8 mouse cellular contexts compared by ENCODE assay signal in genomic region chrX:7680864-7681263, GRCm38 (mm10). TPM values are rescaled to one million over a fixed set of nuclear protein-coding genes. Genes with fewer than 3 reads are reported as not detected.
DNase-seq lines count a peak whose midpoint lies in the region; ATAC-seq lines count a peak whose summit lies in the region.

Gene Magix (minus strand): TSS chrX:7681251.

- H3K9me3 ChIP-seq in forebrain, embryonic 15.5 days: no peaks in the 10 kb centered on the region
- H3K9me3 ChIP-seq in hindbrain, embryonic 16.5 days (ENCODE audit: control insufficient read depth, low read length): no peaks in the 10 kb centered on the region
- H3K9me3 ChIP-seq in liver, embryonic 15.5 days (replicated peaks): no peaks in the 10 kb centered on the region

- no peak for ATAC-seq in forebrain, embryonic 15.5 days (replicated peaks)
- no peak for ATAC-seq in hindbrain, embryonic 16.5 days
- ATAC-seq in liver, embryonic 15.5 days (ENCODE audit: insufficient read depth): no peak

- no peaks in the 10 kb centered on the region for H3K4me1 ChIP-seq in forebrain, embryonic 15.5 days
- H3K4me1 ChIP-seq in hindbrain, embryonic 16.5 days (ENCODE audit: control insufficient read depth, insufficient read depth, low read depth, low read length): no peaks in the 10 kb centered on the region
- peaks cover 7% of the 10 kb centered on the region for H3K4me1 ChIP-seq in liver, embryonic 15.5 days (replicated peaks)

- H3K36me3 ChIP-seq in forebrain, embryonic 15.5 days: no peaks in the 10 kb centered on the region
- H3K36me3 ChIP-seq in hindbrain, embryonic 16.5 days (ENCODE audit: control insufficient read depth, insufficient read depth, low read length): no peaks in the 10 kb centered on the region
- H3K36me3 ChIP-seq in liver, embryonic 15.5 days (replicated peaks): no peaks in the 10 kb centered on the region

- peak within 1 kb of the TSS; percentile 27 for H3K4me3 ChIP-seq in forebrain, embryonic 15.5 days
- H3K4me3 ChIP-seq in hindbrain, embryonic 16.5 days (ENCODE audit: low read length): peak within 1 kb of the TSS; percentile 31; the same call in 1 of the 2 replicates
- H3K4me3 ChIP-seq in liver, embryonic 15.5 days (replicated peaks): peak within 1 kb of the TSS; percentile 30; the same call in 1 of the 2 replicates

- peak; percentile 48 for DNase-seq in cerebellum, adult 11 months
- no peak for DNase-seq in cerebellum, adult 9-10 months
- no peak for DNase-seq in right cerebral cortex, postnatal 25 days
- no peak for DNase-seq in frontal cortex, postnatal 25 days (ENCODE audit: low spot score in 2 of 2)
- no peak for DNase-seq in right cerebral cortex, adult 2 months (ENCODE audit: low spot score in 2 of 2)

- H3K27me3 ChIP-seq in forebrain, embryonic 15.5 days: no peaks in the 10 kb centered on the region
- no peaks in the 10 kb centered on the region for H3K27me3 ChIP-seq in hindbrain, embryonic 16.5 days (replicated peaks; ENCODE audit: control insufficient read depth, insufficient read depth, low read length)
- no peaks in the 10 kb centered on the region for H3K27me3 ChIP-seq in liver, embryonic 15.5 days

- peak within 1 kb of the TSS; percentile 47 for H3K4me2 ChIP-seq in forebrain, embryonic 15.5 days (replicated peaks)
- H3K4me2 ChIP-seq in hindbrain, embryonic 16.5 days (ENCODE audit: low read length): peak within 1 kb of the TSS; percentile 53
- H3K4me2 ChIP-seq in liver, embryonic 15.5 days: peak within 1 kb of the TSS; percentile 61

- WGBS in forebrain, embryonic 15.5 days: 64% methylated on average over 14 of the region's 14 CpGs
- WGBS in hindbrain, embryonic 16.5 days: 69% methylated on average over 14 of the region's 14 CpGs
- 64% methylated on average over 14 of the region's 14 CpGs for WGBS in liver, embryonic 15.5 days (ENCODE audit: insufficient replicate concordance)

- H3K27ac ChIP-seq in forebrain, embryonic 15.5 days (replicated peaks): no peak within 1 kb of the TSS
- no peak within 1 kb of the TSS for H3K27ac ChIP-seq in hindbrain, embryonic 16.5 days (ENCODE audit: low read depth, low read length)
- H3K27ac ChIP-seq in liver, embryonic 15.5 days (replicated peaks): no peak within 1 kb of the TSS

- H3K9ac ChIP-seq in forebrain, embryonic 15.5 days (replicated peaks): no peak within 1 kb of the TSS
- no peak within 1 kb of the TSS for H3K9ac ChIP-seq in hindbrain, embryonic 16.5 days (ENCODE audit: low read depth, low read length)
- H3K9ac ChIP-seq in liver, embryonic 15.5 days: no peak within 1 kb of the TSS

RNA-seq across cellular contexts. Expression of gene Magix, which starts in this region (rescaled TPM):
- 0.11 and 0.13 TPM in 2 replicates for polyA plus RNA-seq in forebrain, embryonic 15.5 days (2015; fragmentation: Nextera tagmentation; extraction: Ambion mirVana)
- polyA plus RNA-seq in hindbrain, embryonic 16.5 days (2015; fragmentation: Nextera tagmentation; extraction: Ambion mirVana): 0.25 and 0.45 TPM in 2 replicates
- 0.09 and 0.12 TPM in 2 replicates for polyA plus RNA-seq in liver, embryonic 15.5 days (2015; fragmentation: Nextera tagmentation; extraction: Ambion mirVana)
